ENCODE assay signal across 10 mouse cellular contexts in genomic region chr1:74066061-74066460, GRCm38 (mm10). TPM values are rescaled to one million over a fixed set of nuclear protein-coding genes. Genes with fewer than 3 reads are reported as not detected.
DNase-seq lines count a peak whose midpoint lies in the region; ATAC-seq lines count a peak whose summit lies in the region.
"Had no signal": no experiment of that assay in that cellular context is flagged by ENCODE, and none has a peak within 500 bp of the region (broad histone marks: within the 10 kb centered on the region; RNA-seq: fewer than 3 reads in every experiment).

No protein-coding gene starts in this region.

- intact Hi-C loops in heart, postnatal 25 days (cut with DNase I): no loop called here

- ATAC-seq in megakaryocyte progenitor cell, adult 5-6 weeks (replicated peaks; ENCODE audit: poor library complexity): no peak

- DNase-seq in 3T3-L1 (ENCODE audit: low read depth, low spot score): peak; percentile 88
- peak; percentile 75 for DNase-seq in NIH3T3 (ENCODE audit: low read depth)
- peak; percentile 47 for DNase-seq in gastrocnemius, postnatal 10 days
- DNase-seq in heart, postnatal 25 days (ENCODE audit: low spot score): peak; percentile 55
- DNase-seq in thymus, postnatal 10 days (ENCODE audit: low spot score in 2 of 2): no peak
- DNase-seq in retina, postnatal 1 day: no peak
- no peak for DNase-seq in MN1 (ENCODE audit: low spot score)
- DNase-seq: embryo, embryonic 11 days; liver had no signal

RNA-seq across cellular contexts. Expression of gene Tns1, which starts 58.2 kb away (rescaled TPM):
- total RNA-seq in gastrocnemius, postnatal 10 days (2021): 100 to 1,000 TPM; 193 to 196 TPM
- 100 to 1,000 TPM; 679 to 701 TPM for total RNA-seq in heart, postnatal 25 days (2021)
- 12.4 and 15.4 TPM in 2 replicates for total RNA-seq in megakaryocyte progenitor cell, adult 5-6 weeks (2015)
- 3.1 and 9.7 TPM in 2 replicates for total RNA-seq in megakaryocyte progenitor cell, adult 5-6 weeks (2017)

RNA-seq across cellular contexts. Expression of gene Rufy4, which starts 59.3 kb away (rescaled TPM):
- 1 to 10 TPM in 1 of 2 experiments, under 1 TPM in 1; 0.12 to 1.2 TPM for total RNA-seq in gastrocnemius, postnatal 10 days (2021)
- 1 to 10 TPM; 1.1 to 1.5 TPM for total RNA-seq in heart, postnatal 25 days (2021)
- 0.37 and 0.72 TPM in 2 replicates for total RNA-seq in megakaryocyte progenitor cell, adult 5-6 weeks (2015)
- total RNA-seq in megakaryocyte progenitor cell, adult 5-6 weeks (2017): 0.54 and 0.68 TPM in 2 replicates

Comparison
In these comparisons a context has a peak if more than half of its experiments do, and no peak if none do; other contexts are left out.
1. DNase-seq: peak in 3T3-L1 (single experiment), NIH3T3 (single experiment), gastrocnemius, postnatal 10 days (single experiment) and heart, postnatal 25 days (single experiment); none in thymus, postnatal 10 days (0 of 2), retina, postnatal 1 day (single experiment) and MN1 (single experiment).
2. RNA of gene Tns1, which starts 58.2 kb away (total RNA-seq): 679 to 701 TPM in heart, postnatal 25 days and 193 to 196 TPM in gastrocnemius, postnatal 10 days; 3.1 to 15.4 TPM in megakaryocyte progenitor cell, adult 5-6 weeks; every median in the first group is over 10 times any median in the second.